Comparison of ENCODE assay signal across 8 mouse cellular contexts in the genomic region with DNA sequence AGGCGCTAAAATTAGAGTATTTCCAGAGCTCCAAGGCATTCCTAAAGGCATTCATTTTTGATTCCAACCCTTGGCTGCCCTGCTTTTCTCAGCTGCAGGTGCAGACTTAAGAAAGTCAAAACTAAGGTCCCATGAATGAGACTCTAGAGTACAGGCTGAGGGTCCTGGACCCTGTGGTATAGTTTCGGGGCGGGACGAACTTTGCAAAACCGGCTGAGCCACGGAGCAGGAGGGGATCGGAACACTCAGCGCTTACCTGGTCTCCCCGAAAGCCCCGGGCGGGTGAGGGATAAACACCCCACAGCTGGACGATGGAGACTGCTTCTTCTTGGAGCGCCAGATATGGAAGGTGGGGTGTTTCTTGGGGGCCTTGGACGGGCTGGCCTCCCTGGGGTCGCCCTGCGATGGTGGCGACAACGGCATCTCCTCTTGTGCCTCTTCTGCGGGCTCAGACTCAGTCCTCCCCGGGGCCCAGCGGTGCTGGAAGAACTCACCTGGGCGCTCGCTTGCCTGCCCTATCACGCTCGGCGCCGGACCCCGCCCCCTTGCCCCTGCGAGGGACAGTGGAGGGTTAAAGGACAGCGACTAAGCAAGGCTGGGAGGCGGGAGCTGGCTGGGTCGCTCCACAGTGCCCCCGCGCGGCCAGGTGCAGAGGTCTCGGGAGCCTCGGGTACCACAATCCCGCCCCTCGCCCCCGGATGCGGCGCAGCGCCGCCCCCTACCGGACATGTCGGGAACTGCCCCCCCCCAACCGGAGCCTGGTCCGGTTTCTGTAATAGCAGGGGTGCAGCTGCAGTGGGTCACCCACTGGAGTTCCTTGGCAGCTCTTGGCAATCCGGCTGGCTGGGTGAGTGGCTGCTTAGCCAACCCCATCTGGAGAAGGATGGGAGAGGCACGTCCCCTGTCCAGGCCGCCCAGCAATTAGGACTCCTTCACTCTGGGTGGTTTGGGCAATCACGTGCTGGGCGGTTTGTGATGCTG. TPM values are rescaled to one million over a fixed set of nuclear protein-coding genes. Genes with fewer than 3 reads are reported as not detected.
DNase-seq lines count a peak whose midpoint lies in the region; ATAC-seq and TF ChIP-seq lines count a peak whose summit lies in the region.

Crybg1 (minus strand) TSS at position 517 of the 981 bp plus-strand sequence.

- no peak within 1 kb of the TSS for H3K4me3 ChIP-seq in CH12.LX (replicated peaks in 1 of 3; ENCODE audit: low read depth in 2 of 3, low read length in 2 of 3, poor library complexity in 1 of 3)
- peak within 1 kb of the TSS; percentile 42 for H3K4me3 ChIP-seq in embryonic facial prominence, embryonic 14.5 days (ENCODE audit: low read depth, low read length)
- peak within 1 kb of the TSS; percentile 29 for H3K4me3 ChIP-seq in heart, postnatal 0 days (ENCODE audit: low read depth, low read length)

- dilution Hi-C loops in CH12.LX (cut with MboI; ENCODE audit: extremely low pct_ligation_motif_present, extremely low pct_unique_long_range_greater_than_20kb, low sequenced_read_pairs), result no loop called here

- WGBS in embryonic facial prominence, embryonic 14.5 days, result 7% methylated on average over 30 of the region's 53 CpGs
- 6% methylated on average over 50 of the region's 53 CpGs for WGBS in heart, postnatal 0 days

- ATAC-seq in embryonic facial prominence, embryonic 14.5 days (ENCODE audit: low read depth), result peak; percentile 88
- ATAC-seq in heart, postnatal 0 days (ENCODE audit: insufficient read depth, low read depth), result no peak

- H3K4me1 ChIP-seq in CH12.LX (ENCODE audit: control insufficient read depth in 1 of 2, insufficient read depth in 2 of 2), result no peaks in the 10 kb centered on the region
- H3K4me1 ChIP-seq in embryonic facial prominence, embryonic 14.5 days (ENCODE audit: control insufficient read depth, insufficient read depth, low read length), result peaks cover 5% of the 10 kb centered on the region; the same call in 1 of the 2 replicates
- H3K4me1 ChIP-seq in heart, postnatal 0 days (ENCODE audit: control insufficient read depth, insufficient read depth), result peaks cover 7% of the 10 kb centered on the region; the same call in 1 of the 2 replicates

- no peak for TF ChIP-seq EP300 in CH12.LX (IDR thresholded peaks at IDR 0.05; ENCODE audit: low read length)
- TF ChIP-seq EP300 in heart, postnatal 0 days (IDR thresholded peaks at IDR 0.05; ENCODE audit: low read depth), result no peak

- H3K9me3 ChIP-seq in CH12.LX (replicated peaks; ENCODE audit: low read length), result no peaks in the 10 kb centered on the region
- H3K9me3 ChIP-seq in embryonic facial prominence, embryonic 14.5 days (ENCODE audit: control insufficient read depth, low read length), result no peaks in the 10 kb centered on the region
- H3K9me3 ChIP-seq in heart, postnatal 0 days (replicated peaks; ENCODE audit: control insufficient read depth, low read length), result no peaks in the 10 kb centered on the region

- peak in 1 of 2 experiments; percentile 80; a peak in 2 of 4 replicates for TF ChIP-seq CTCF in CH12.LX (conservative IDR thresholded peaks at IDR 0.05 in 1 of 2, IDR thresholded peaks at IDR 0.05 in 1 of 2; ENCODE audit: low read depth in 2 of 2, low read length in 2 of 2)
- peak; percentile 56 for TF ChIP-seq CTCF in heart, postnatal 0 days (IDR thresholded peaks at IDR 0.05; ENCODE audit: low read depth)

- peak; percentile 17 for DNase-seq in CH12.LX (ENCODE audit: extremely low read depth)
- peak; percentile 71 to 75 for DNase-seq in adrenal gland, postnatal 36 days
- peak; percentile 39 for DNase-seq in embryonic facial prominence, embryonic 14.5 days (ENCODE audit: low spot score)
- peak; percentile 7 for DNase-seq in heart, postnatal 0 days (ENCODE audit: low spot score)
- peak; percentile 72 to 88 for DNase-seq in kidney, postnatal 36 days
- DNase-seq in lung, postnatal 14 days, result peak; percentile 62
- DNase-seq in ovary, postnatal 36 days (ENCODE audit: low spot score), result peak; percentile 78
- peak; percentile 88 for DNase-seq in thymus, postnatal 4 days

- H3K27ac ChIP-seq in CH12.LX (ENCODE audit: insufficient read depth, low read depth), result no peak within 1 kb of the TSS
- H3K27ac ChIP-seq in embryonic facial prominence, embryonic 14.5 days (replicated peaks; ENCODE audit: low read depth, low read length), result no peak within 1 kb of the TSS
- H3K27ac ChIP-seq in heart, postnatal 0 days (ENCODE audit: low read depth), result no peak within 1 kb of the TSS

- no peak for TF ChIP-seq POLR2A in CH12.LX (IDR thresholded peaks at IDR 0.05; ENCODE audit: low read depth, low read length)

- H3K9ac ChIP-seq in CH12.LX (ENCODE audit: insufficient read depth, low read depth), result no peak within 1 kb of the TSS
- peak within 1 kb of the TSS; percentile 43 for H3K9ac ChIP-seq in embryonic facial prominence, embryonic 14.5 days (ENCODE audit: low read depth, low read length)
- H3K9ac ChIP-seq in heart, postnatal 0 days (replicated peaks; ENCODE audit: low read depth, low read length), result no peak within 1 kb of the TSS

- no peaks in the 10 kb centered on the region for H3K36me3 ChIP-seq in CH12.LX (replicated peaks in 1 of 2; ENCODE audit: control insufficient read depth in 1 of 2, insufficient read depth in 1 of 2, low read length in 1 of 2)
- H3K36me3 ChIP-seq in embryonic facial prominence, embryonic 14.5 days (ENCODE audit: control insufficient read depth, insufficient read depth, low read length), result no peaks in the 10 kb centered on the region
- H3K36me3 ChIP-seq in heart, postnatal 0 days (replicated peaks; ENCODE audit: control insufficient read depth, insufficient read depth, low read length), result no peaks in the 10 kb centered on the region

- no peak within 1 kb of the TSS for H3K4me2 ChIP-seq in CH12.LX (ENCODE audit: insufficient read depth, low read depth, poor library complexity, severe bottlenecking)
- peak within 1 kb of the TSS; percentile 73 for H3K4me2 ChIP-seq in embryonic facial prominence, embryonic 14.5 days (ENCODE audit: low read depth, low read length)
- peak within 1 kb of the TSS; percentile 51 for H3K4me2 ChIP-seq in heart, postnatal 0 days (ENCODE audit: low read depth, low read length)

- no peaks in the 10 kb centered on the region for H3K79me2 ChIP-seq in CH12.LX (replicated peaks; ENCODE audit: control insufficient read depth, extremely low read depth, insufficient read depth, poor library complexity, severe bottlenecking)

- H3K27me3 ChIP-seq in CH12.LX (replicated peaks), result no peaks in the 10 kb centered on the region
- H3K27me3 ChIP-seq in embryonic facial prominence, embryonic 14.5 days (replicated peaks; ENCODE audit: control insufficient read depth, insufficient read depth, low read length), result peaks cover 4% of the 10 kb centered on the region
- peaks cover 15% of the 10 kb centered on the region for H3K27me3 ChIP-seq in heart, postnatal 0 days (ENCODE audit: control insufficient read depth, insufficient read depth, low read length)

- peak; percentile 30 for TF ChIP-seq RAD21 in CH12.LX (IDR thresholded peaks at IDR 0.05; ENCODE audit: low read depth, low read length)

- in situ Hi-C loops in CH12.LX (cut with MboI; ENCODE audit: low pct_ligation_motif_present, low pct_unique_long_range_greater_than_20kb, low sequenced_read_pairs), result no loop called here

TF ChIP-seq in CH12.LX, 34 proteins besides CTCF, POLR2A, EP300 and RAD21:
- TF ChIP-seq NRF1 (IDR thresholded peaks at IDR 0.05; ENCODE audit: low read depth, low read length) (no peak), ETS1 (conservative IDR thresholded peaks at IDR 0.05; ENCODE audit: low read depth, low read length) (no peak), SMC3 (IDR thresholded peaks at IDR 0.05; ENCODE audit: low read depth, low read length) (peak; percentile 27; the same call in 1 of the 2 replicates), TCF12 (IDR thresholded peaks at IDR 0.05; ENCODE audit: low read depth, low read length) (no peak), NELFE (IDR thresholded peaks at IDR 0.05; ENCODE audit: low read depth, low read length) (0 out of 2 replicates have a peak, but pooled peaks have one; percentile 13), ZMIZ1 (IDR thresholded peaks at IDR 0.05; ENCODE audit: low read depth, low read length) (no peak)

RNA-seq across cellular contexts. Expression of gene Crybg1, which starts in this region (rescaled TPM):
- total RNA-seq in CH12.LX (2012; rRNA removed) (5.0 and 6.6 TPM in 2 replicates), CH12.LX (2014; rRNA removed) (3.8 and 3.9 TPM in 2 replicates)
- polyA plus RNA-seq in CH12.LX (2012; ENCODE audit: insufficient read length, low read depth), result 5.1 and 5.2 TPM in 2 replicates
- total RNA-seq in adrenal gland, postnatal 36 days (2021), result 1 to 10 TPM; 1.1 to 1.3 TPM
- 2.9 and 3.6 TPM in 2 replicates for polyA plus RNA-seq in embryonic facial prominence, embryonic 14.5 days (2014; fragmentation: Nextera tagmentation; extraction: Ambion mirVana)
- 0.15 and 2.0 TPM in 2 replicates for total RNA-seq in heart, postnatal 0 days (2014; rRNA removed; ENCODE audit: low replicate concordance)
- polyA plus RNA-seq in heart, postnatal 0 days (2015; fragmentation: Nextera tagmentation; extraction: Ambion mirVana), result 0.10 and 0.15 TPM in 2 replicates

Comparison
In these comparisons a context has a peak if more than half of its experiments do, and no peak if none do; other contexts are left out.
1. DNase-seq: peak in every context shown above with its lines; median percentile 88 in thymus, postnatal 4 days; 80 in kidney, postnatal 36 days; 78 in ovary, postnatal 36 days; 73 in adrenal gland, postnatal 36 days; 62 in lung, postnatal 14 days; 39 in embryonic facial prominence, embryonic 14.5 days; 17 in CH12.LX; 7 in heart, postnatal 0 days.
2. H3K4me3 ChIP-seq: peak in embryonic facial prominence, embryonic 14.5 days (single experiment) and heart, postnatal 0 days (single experiment); none in CH12.LX (0 of 3).